Mouse (Mus musculus) neutrophil, adult 5-6 weeks (primary cell): ENCODE results near the gene Tinagl1. TPM values are rescaled to one million over a fixed set of nuclear protein-coding genes. Genes with fewer than 3 reads are reported as not detected.
A peak's percentile ranks its signal among the peaks of the same experiment; 100 is the strongest.

Experiments used
- ATAC-seq: fragments of 151-379, 151-347 bp; 2 replicates; pipeline ENCODE4 v1.8.0; 2017; ENCODE audit warnings: mild to moderate bottlenecking, moderate TSS enrichment; ENCODE audit not compliant: insufficient number of reproducible peaks, poor library complexity, low FRiP score, severe bottlenecking; ENCODE audit errors: extremely low read depth
- total RNA-seq: library from RNA; stranded (forward); fragments of 200-1000 nt; gene quantifications from 2 replicates; pipeline ENCODE4 v1.2.3, GENCODE M21; 2017

Gene Tinagl1
- total RNA-seq, 1 experiment from 2014 or later = 1.2 TPM

- no peak for ATAC-seq
These were observed 6.1 kb upstream of the Tinagl1 start for GRCm38 (mm10) chr4:130180909-130181602.

GRCm38 (mm10) chr4:130179876-130180275 lies 5.0 kb upstream of the Tinagl1 start:
- ATAC-seq = no peak

GRCm38 (mm10) chr4:130177536-130177935 lies 2.6 kb upstream of the Tinagl1 start:
- no peak for ATAC-seq

- no peak for ATAC-seq
These were observed 2.2 kb upstream of the Tinagl1 start for GRCm38 (mm10) chr4:130177087-130177486.

- no peak for ATAC-seq
These were observed 1.3 kb upstream of the Tinagl1 start for GRCm38 (mm10) chr4:130176156-130176720.

GRCm38 (mm10) chr4:130174335-130175031 lies 439 bp downstream of the Tinagl1 start:
- ATAC-seq = peak; percentile 40

GRCm38 (mm10) chr4:130173911-130174311 lies 1.0 kb downstream of the Tinagl1 start:
- no peak for ATAC-seq

GRCm38 (mm10) chr4:130173060-130173822 lies 1.7 kb downstream of the Tinagl1 start:
- ATAC-seq = no peak

GRCm38 (mm10) chr4:130171951-130172765 lies 2.8 kb downstream of the Tinagl1 start:
- ATAC-seq = no peak

- no peak for ATAC-seq
These were observed 4.6 kb downstream of the Tinagl1 start for GRCm38 (mm10) chr4:130170362-130170761.

- no peak for ATAC-seq
These were observed 5.4 kb downstream of the Tinagl1 start for GRCm38 (mm10) chr4:130169411-130169971.

- no peak for ATAC-seq
These were observed 6.4 kb downstream of the Tinagl1 start for GRCm38 (mm10) chr4:130168280-130169183.

GRCm38 (mm10) chr4:130167814-130168213 lies 7.1 kb downstream of the Tinagl1 start:
- no peak for ATAC-seq

GRCm38 (mm10) chr4:130167321-130167720 lies 7.6 kb downstream of the Tinagl1 start:
- no peak for ATAC-seq

- ATAC-seq = no peak
These were observed 8.3 kb downstream of the Tinagl1 start for GRCm38 (mm10) chr4:130166592-130166991.

GRCm38 (mm10) chr4:130166061-130166460 lies 8.9 kb downstream of the Tinagl1 start:
- ATAC-seq = no peak

- ATAC-seq = no peak
These were observed 10.8 kb downstream of the Tinagl1 start for GRCm38 (mm10) chr4:130164121-130164520.
